Mouse (Mus musculus) retina, postnatal 7 days (tissue): ENCODE results near the gene Fam169b.

ENCODE experiments used
- DNase-seq: peaks from one replicate; pipeline ENCODE4 v3.0.0-alpha.2; 2012; ENCODE audit warnings: low read depth, low spot score

Gene Fam169b

GRCm38 (mm10) chr7:68273515-68273914 is at the start of gene Fam169b:
TSS of gene Fam169b (plus strand) at chr7:68273839.
- no peak for DNase-seq

- DNase-seq, result no peak
Measured at GRCm38 (mm10) chr7:68224006-68224405, 49.6 kb upstream of the Fam169b start.

DNA sequence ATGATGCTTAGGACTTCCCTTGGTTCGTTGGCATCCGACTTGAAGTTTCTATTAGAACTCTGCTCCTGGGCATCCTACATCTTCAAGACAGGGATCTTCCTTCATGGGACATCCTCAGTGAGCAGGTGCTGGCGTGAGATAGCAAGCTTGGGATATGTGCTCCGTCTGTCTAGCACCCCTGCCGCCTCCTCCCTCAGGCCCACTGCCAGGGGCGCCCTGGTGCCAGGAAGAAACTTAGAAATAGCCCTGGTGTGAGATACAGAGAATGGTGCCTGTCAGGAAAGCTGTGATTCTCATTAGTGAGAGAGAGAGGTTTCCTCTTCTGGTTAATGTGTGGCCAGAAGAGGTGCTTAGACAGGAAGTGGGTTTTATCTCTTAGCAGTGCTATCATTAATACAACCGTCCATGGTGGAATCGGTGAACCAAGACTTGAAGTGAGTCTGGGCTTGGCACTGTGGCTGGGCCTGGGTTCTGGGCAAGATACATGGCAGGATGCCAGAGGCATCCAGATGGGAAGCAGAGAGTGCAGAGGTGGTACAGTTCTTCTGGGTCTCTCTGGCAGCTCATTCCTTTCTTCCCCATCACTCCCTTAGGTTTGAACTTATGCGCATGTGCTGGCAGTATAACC is 48.1 kb upstream of the Fam169b start:
- DNase-seq, result no peak

GRCm38 (mm10) chr7:68227021-68227420 is 46.6 kb upstream of the Fam169b start:
- no peak for DNase-seq

DNA sequence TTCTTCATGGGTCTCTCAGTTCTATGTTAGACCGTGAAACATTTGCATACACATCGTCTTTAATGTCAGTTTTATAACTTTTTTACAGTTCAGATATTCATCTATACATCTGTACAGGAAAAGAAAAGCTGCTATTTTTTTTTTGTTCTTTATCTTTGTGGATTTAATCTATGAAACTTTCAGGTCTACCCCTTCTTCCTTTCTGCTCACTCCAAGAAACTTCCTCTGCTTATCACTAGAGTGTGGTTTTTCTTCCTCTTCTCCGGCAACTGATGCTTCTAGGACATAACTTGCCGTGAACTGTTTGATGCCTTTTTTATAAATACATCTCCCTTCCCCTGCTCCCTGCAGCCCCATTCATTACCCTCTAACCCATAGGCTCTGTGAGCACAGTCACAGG is 46.0 kb upstream of the Fam169b start:
- no peak for DNase-seq

GRCm38 (mm10) chr7:68228491-68228890 is 45.1 kb upstream of the Fam169b start:
- DNase-seq, result no peak

- no peak for DNase-seq
Measured at GRCm38 (mm10) chr7:68230831-68231230, 42.8 kb upstream of the Fam169b start.

- no peak for DNase-seq
Measured at GRCm38 (mm10) chr7:68232521-68232920, 41.1 kb upstream of the Fam169b start.

- DNase-seq, result peak; percentile 31
Measured at GRCm38 (mm10) chr7:68233619-68234223, 39.9 kb upstream of the Fam169b start.

DNA sequence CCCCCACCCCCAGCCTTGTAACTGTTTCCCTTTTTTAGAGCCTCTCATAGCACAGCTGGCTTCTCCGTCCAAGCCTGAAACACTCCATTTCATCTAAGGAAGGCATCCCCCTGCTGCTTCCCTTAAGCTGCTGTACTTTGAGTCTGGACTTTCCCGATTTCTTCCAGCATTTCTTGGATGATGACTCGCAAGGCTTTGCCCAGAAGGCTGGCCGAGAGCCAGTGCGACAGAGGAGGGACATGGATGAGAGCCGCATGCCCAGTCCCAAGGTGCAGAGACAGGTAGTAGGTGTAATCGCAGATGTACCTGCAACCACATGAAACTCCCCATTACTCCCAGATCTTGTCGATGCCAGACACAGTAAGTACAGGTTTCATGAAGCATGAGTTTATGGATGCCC is 36.8 kb upstream of the Fam169b start:
- no peak for DNase-seq

DNA sequence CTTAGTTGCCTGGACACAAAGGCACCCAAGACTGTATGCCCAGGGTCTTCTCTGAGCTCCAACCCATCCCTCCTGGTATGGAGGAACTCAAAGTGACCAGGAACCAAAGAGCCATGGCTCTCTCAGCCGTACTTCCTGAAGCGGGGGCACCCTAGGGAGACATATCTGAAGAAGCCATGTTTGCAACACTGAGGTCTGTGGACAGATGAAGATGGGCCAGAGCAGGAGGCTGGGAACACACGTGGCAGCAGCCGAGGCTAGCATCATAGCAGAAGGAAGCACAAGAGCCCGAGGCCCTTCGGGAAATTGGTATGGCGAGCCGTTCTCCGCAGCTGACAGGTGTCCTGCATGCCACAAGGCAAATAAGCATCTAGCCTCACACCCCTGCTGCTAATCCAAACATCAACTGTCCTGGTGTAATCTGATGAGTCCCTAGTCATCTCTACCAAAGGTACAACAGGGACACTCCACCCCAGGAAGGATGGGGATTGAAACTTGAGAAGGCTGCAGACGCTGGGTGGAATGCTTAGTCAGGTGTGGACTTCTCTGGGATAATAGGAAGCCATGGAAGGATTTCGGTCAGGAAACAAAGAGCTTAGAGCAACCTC is 34.3 kb upstream of the Fam169b start:
- no peak for DNase-seq

- no peak for DNase-seq
Measured at GRCm38 (mm10) chr7:68241205-68241604, 32.4 kb upstream of the Fam169b start.

- no peak for DNase-seq
Measured at GRCm38 (mm10) chr7:68245681-68246080, 28.0 kb upstream of the Fam169b start.

- DNase-seq, result no peak
Measured at GRCm38 (mm10) chr7:68246249-68246648, 27.4 kb upstream of the Fam169b start.

- DNase-seq, result no peak
Measured at GRCm38 (mm10) chr7:68250411-68250810, 23.2 kb upstream of the Fam169b start.

- DNase-seq, result no peak
Measured at GRCm38 (mm10) chr7:68250902-68251301, 22.7 kb upstream of the Fam169b start.

DNA sequence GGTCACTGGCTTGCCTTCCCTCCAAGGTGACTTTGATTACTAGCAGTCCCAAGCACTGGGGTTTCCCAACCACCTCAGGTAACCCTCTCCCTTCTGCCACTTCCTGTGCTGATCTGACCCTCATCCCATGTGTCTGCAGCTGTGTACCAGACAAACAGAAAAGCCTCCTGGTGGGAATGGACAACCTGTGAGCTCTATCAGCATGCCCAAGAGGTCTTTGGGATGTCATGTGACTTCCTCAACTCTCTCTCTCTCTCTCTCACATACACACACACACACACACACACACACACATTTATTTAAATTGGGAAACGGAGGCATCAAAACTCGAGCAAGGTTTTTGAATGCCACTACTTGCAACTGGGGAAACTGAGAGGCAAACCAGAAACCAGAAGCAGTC is 15.9 kb upstream of the Fam169b start:
- DNase-seq, result no peak

DNA sequence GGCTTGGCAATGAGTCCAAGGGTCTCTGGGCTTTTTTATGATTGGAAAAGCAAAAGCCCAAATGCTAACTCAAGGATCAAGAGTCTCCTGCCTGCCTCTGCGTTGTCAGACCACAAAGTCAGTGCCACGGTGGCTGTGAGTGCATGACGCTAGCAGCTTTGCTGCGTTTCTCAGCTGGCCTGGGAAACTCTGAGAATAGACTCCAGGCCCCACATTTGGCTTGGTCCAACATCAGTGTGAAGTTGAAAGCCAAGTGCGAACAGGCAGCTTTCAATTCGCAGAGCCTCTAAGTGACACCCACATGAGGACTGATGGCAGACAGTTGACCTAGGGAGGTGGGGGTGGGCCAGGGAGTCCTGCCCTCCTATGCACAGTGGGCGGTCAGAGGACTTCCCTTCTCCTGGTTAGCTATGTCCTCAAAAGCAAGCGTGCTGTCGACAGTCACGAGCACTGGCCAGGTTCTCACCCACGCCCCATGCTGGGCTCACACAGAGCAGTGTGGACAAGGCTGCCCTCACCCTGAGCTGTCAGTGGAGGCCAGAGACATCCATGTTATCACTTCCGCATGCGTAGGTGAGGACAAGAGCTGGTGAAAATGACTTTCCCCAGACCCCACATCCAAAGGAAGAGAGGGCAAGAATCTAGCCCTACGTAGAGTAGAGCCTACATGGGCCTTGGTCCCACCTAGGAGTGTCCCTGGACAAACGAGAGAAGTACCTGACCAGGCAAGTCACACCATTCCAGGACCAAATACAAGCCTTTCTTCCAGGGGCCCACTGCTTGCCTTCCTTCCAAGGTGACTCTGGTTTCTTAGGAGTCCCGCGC is 15.1 kb upstream of the Fam169b start:
- DNase-seq, result no peak

DNA sequence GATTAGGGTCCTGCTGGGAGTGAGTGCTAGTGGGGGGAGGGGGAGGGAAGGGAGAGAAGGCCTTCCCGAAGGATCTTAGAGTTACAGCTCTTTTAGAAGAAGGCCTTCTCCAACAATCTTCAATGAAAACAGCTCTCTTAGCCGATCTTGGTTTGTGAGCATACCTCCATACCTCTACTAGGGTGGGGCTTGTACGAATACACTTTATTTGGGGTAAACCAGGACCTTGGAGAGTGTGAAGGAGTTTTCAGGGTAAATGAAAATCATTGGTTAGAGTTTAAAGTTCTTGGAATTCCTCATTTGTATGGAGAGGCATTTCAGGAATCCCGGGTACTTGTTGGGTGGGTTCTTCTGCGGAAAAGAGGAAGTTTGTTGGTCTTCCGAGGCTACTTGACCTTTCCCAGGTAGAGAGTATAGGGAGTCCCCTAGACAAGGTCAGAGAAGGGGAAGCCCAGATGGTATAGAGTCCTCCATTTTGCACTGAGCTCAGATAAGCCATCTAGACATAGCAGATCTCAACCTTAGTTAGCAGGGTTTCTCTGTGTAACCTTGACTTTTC is 14.0 kb upstream of the Fam169b start:
- DNase-seq, result no peak

- no peak for DNase-seq
Measured at GRCm38 (mm10) chr7:68262612-68263200, 10.9 kb upstream of the Fam169b start.

GRCm38 (mm10) chr7:68263346-68264027 is 10.2 kb upstream of the Fam169b start:
- DNase-seq, result no peak
